ENCODE assay signal across 9 mouse cellular contexts in genomic region chr6:53880530-53881234, GRCm38 (mm10).
DNase-seq lines count a peak whose midpoint lies in the region; ATAC-seq and TF ChIP-seq lines count a peak whose summit lies in the region.
"Had no signal": no experiment of that assay in that cellular context is flagged by ENCODE, and none has a peak within 500 bp of the region (broad histone marks: within the 10 kb centered on the region; RNA-seq: fewer than 3 reads in every experiment).

No protein-coding gene starts in this region.

- no peaks in the 10 kb centered on the region for H3K9me3 ChIP-seq in heart, postnatal 0 days (replicated peaks; ENCODE audit: control insufficient read depth, low read length)
- no peaks in the 10 kb centered on the region for H3K9me3 ChIP-seq in liver, embryonic 11.5 days (ENCODE audit: control insufficient read depth, low read length)

- no peak for ATAC-seq in heart, postnatal 0 days (ENCODE audit: insufficient read depth, low read depth)
- ATAC-seq in liver, embryonic 11.5 days (replicated peaks; ENCODE audit: low FRiP score) = no peak
- ATAC-seq in megakaryocyte-erythroid progenitor cell, adult 5-6 weeks (replicated peaks; ENCODE audit: low FRiP score, low TSS enrichment, poor library complexity, severe bottlenecking) = no peak

- peaks cover 5% of the 10 kb centered on the region; the same call in 1 of the 2 replicates for H3K4me1 ChIP-seq in kidney, adult 2 months (ENCODE audit: control insufficient read depth, insufficient read depth, low read length)
- 0 out of 2 replicates have a peak, but pooled peaks cover 7% of the 10 kb centered on the region for H3K4me1 ChIP-seq in heart, postnatal 0 days (ENCODE audit: control insufficient read depth, insufficient read depth)
- no peaks in the 10 kb centered on the region for H3K4me1 ChIP-seq in liver, embryonic 11.5 days (replicated peaks; ENCODE audit: control insufficient read depth, insufficient read depth, low read length)

- TF ChIP-seq CTCF in kidney, adult 2 months (conservative IDR thresholded peaks at IDR 0.05; ENCODE audit: insufficient read depth, insufficient read length, low read depth, low read length) = no peak
- TF ChIP-seq CTCF in heart, postnatal 0 days (IDR thresholded peaks at IDR 0.05; ENCODE audit: low read depth) = no peak

- WGBS in kidney, adult 2 months = 9% methylated on average over 14 of the region's 14 CpGs
- 31% methylated on average over 14 of the region's 14 CpGs for WGBS in heart, postnatal 0 days
- WGBS in liver, embryonic 11.5 days = 23% methylated on average over 14 of the region's 14 CpGs

- H3K27me3 ChIP-seq in kidney, adult 2 months (replicated peaks; ENCODE audit: control insufficient read depth, insufficient read depth, low read length) = no peaks in the 10 kb centered on the region
- H3K27me3 ChIP-seq in heart, postnatal 0 days (ENCODE audit: control insufficient read depth, insufficient read depth, low read length) = no peaks in the 10 kb centered on the region
- H3K27me3 ChIP-seq in liver, embryonic 11.5 days (replicated peaks; ENCODE audit: control insufficient read depth, insufficient read depth, low read length) = no peaks in the 10 kb centered on the region; the same call in 1 of the 2 replicates

- TF ChIP-seq EP300 in heart, postnatal 0 days (IDR thresholded peaks at IDR 0.05; ENCODE audit: low read depth) = 0 out of 2 replicates have a peak, but pooled peaks have one; percentile 41

- TF ChIP-seq POLR2A in kidney, adult 2 months (IDR thresholded peaks at IDR 0.05; ENCODE audit: low read depth, low read length) = no peak

- peak; percentile 47 for DNase-seq in kidney, adult 2 months
- DNase-seq in kidney, postnatal 25 days = no peak
- peak; percentile 59 to 68 for DNase-seq in cerebellum, postnatal 10 days
- DNase-seq in heart, postnatal 0 days (ENCODE audit: low spot score) = peak; percentile 16
- no peak for DNase-seq in liver, embryonic 11.5 days (ENCODE audit: low spot score)
- peak; percentile 71 for DNase-seq in retina, embryonic 14.5 days (ENCODE audit: low spot score)
- DNase-seq in gastrocnemius, postnatal 25 days = no peak

- no peak overlapping the region for H3K9ac ChIP-seq in heart, postnatal 0 days (replicated peaks; ENCODE audit: low read depth, low read length)
- no peak overlapping the region for H3K9ac ChIP-seq in liver, embryonic 11.5 days (ENCODE audit: low read depth, low read length)

- peak overlapping the region; percentile 46 for H3K4me2 ChIP-seq in heart, postnatal 0 days (ENCODE audit: low read depth, low read length)
- peak overlapping the region; percentile 46 for H3K4me2 ChIP-seq in liver, embryonic 11.5 days

- no peaks in the 10 kb centered on the region for H3K36me3 ChIP-seq in kidney, adult 2 months (ENCODE audit: control insufficient read depth, insufficient read depth, low read length)
- H3K36me3 ChIP-seq in heart, postnatal 0 days (replicated peaks; ENCODE audit: control insufficient read depth, insufficient read depth, low read length) = no peaks in the 10 kb centered on the region
- no peaks in the 10 kb centered on the region for H3K36me3 ChIP-seq in liver, embryonic 11.5 days (ENCODE audit: control insufficient read depth, insufficient read depth, low read length)
- H3K36me3 ChIP-seq: G1E had no signal

- peak overlapping the region; percentile 45; the same call in 1 of the 2 replicates for H3K4me3 ChIP-seq in kidney, adult 2 months (ENCODE audit: insufficient read depth, low read depth, low read length)
- H3K4me3 ChIP-seq in heart, postnatal 0 days (ENCODE audit: low read depth, low read length) = peak overlapping the region; percentile 10
- no peak overlapping the region for H3K4me3 ChIP-seq in liver, embryonic 11.5 days (ENCODE audit: low read depth, low read length)

- peak overlapping the region; percentile 76 for H3K27ac ChIP-seq in kidney, adult 2 months (ENCODE audit: insufficient read depth, low read depth, low read length)
- peak overlapping the region; percentile 75 for H3K27ac ChIP-seq in heart, postnatal 0 days (ENCODE audit: low read depth)
- no peak overlapping the region for H3K27ac ChIP-seq in liver, embryonic 11.5 days (ENCODE audit: low read depth, low read length)

Comparison
In these comparisons a context has a peak if more than half of its experiments do, and no peak if none do; other contexts are left out.
1. DNase-seq: peak in kidney, adult 2 months (single experiment), cerebellum, postnatal 10 days (2 of 2), heart, postnatal 0 days (single experiment) and retina, embryonic 14.5 days (single experiment); none in kidney, postnatal 25 days (0 of 2), liver, embryonic 11.5 days (single experiment) and gastrocnemius, postnatal 25 days (single experiment).